ENCODE assay signal across 10 mouse cellular contexts in the genomic region with DNA sequence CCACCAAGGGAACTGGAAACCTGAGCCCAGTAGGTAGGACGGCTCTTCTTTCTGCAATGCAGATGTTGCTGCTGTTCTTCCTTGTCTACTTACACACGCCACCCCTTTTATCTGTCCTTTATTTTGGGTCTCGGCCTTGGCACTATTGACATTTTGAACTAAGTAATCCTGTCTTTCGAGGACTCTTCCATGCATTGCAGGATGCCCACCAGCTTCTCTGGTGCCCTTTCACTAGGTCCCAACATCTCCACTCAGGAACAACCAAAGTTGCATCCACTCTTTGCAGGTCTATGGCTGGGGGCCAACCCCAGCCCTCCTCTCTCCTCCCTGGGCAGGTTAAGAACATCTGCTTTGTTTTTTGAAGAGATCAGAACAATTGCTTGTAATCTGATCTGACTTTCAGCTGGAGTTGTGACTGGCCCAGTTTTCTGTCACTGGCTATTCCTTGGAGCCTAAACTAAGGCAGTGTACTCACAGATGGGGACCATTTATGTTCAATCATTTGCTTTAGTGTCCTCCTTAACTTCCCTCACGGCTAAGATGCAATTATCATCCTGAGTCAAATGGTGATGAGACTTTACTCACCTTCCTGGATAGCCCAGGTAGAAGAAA.
"Had no signal": no experiment of that assay in that cellular context is flagged by ENCODE, and none has a peak within 500 bp of the region (broad histone marks: within the 10 kb centered on the region; RNA-seq: fewer than 3 reads in every experiment).

No protein-coding gene starts in this region.

- DNase-seq: kidney, adult 9 months; kidney, postnatal 14 days; kidney, postnatal 4 days; liver, embryonic 13.5 days; lung, adult 2 months; lung, postnatal 14 days had no signal

- H3K36me3 ChIP-seq: limb, embryonic 10.5 days; limb, embryonic 13.5 days; liver, embryonic 13.5 days; midbrain, embryonic 13.5 days had no signal

- ATAC-seq: midbrain, embryonic 13.5 days; midbrain, embryonic 16.5 days had no signal

- H3K9me3 ChIP-seq: limb, embryonic 10.5 days; limb, embryonic 13.5 days; liver, embryonic 13.5 days; midbrain, embryonic 13.5 days had no signal

- H3K4me1 ChIP-seq: midbrain, embryonic 13.5 days had no signal

- H3K4me3 ChIP-seq: limb, embryonic 10.5 days; limb, embryonic 13.5 days; liver, embryonic 13.5 days; midbrain, embryonic 13.5 days had no signal

- H3K4me2 ChIP-seq: limb, embryonic 13.5 days; liver, embryonic 13.5 days; midbrain, embryonic 13.5 days had no signal

- H3K9ac ChIP-seq: limb, embryonic 13.5 days; liver, embryonic 13.5 days; midbrain, embryonic 13.5 days had no signal

- H3K27ac ChIP-seq: limb, embryonic 10.5 days; limb, embryonic 13.5 days; liver, embryonic 13.5 days; midbrain, embryonic 13.5 days had no signal
